Mouse (Mus musculus) CD4-positive, CD25-positive, alpha-beta regulatory T cell, adult 9 weeks (primary cell): ENCODE data around the gene Olfr1220. TPM values are rescaled to one million over a fixed set of nuclear protein-coding genes. Genes with fewer than 3 reads are reported as not detected.

Source experiments
- polyA plus RNA-seq: library from polyadenylated mRNA; unstranded; fragments of 100-300 nt; shearing (Covaris generic); gene quantifications from one replicate; pipeline ENCODE4 v1.2.1, GENCODE M21; 2017

The Olfr1220 gene
- not detected for polyA plus RNA-seq

DNA sequence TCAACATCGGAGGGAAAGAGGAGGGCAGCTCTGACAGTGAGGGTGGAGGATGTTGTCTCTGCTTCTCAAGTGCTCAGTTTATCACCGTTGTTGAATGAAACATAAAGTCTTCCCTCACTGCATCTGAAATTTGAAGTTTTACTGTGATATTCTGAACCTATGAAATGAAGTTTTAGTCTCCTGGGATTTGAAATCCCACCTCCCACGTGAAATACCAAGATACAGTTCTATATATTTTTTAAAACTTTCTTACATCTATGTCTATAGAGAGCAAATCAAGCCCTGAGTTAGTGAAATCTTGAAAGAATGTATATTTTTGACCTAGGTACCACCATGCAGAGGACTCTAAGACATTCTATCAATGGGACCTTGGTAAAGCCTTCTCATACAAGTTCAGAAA, at the start of gene Olfr1220:
TSS of gene Olfr1220 (minus strand) at position 101 of the 400 bp plus-strand sequence.

GRCm38 (mm10) chr2:89151460-89151859, 44.8 kb upstream of the Olfr1220 start, which contains the start of gene Olfr1223:
Olfr1223 (minus strand) TSS chr2:89151560.

GRCm38 (mm10) chr2:89132954-89133353, 26.3 kb upstream of the Olfr1220 start, which contains the start of gene Olfr1222:
Olfr1222 (minus strand) TSS chr2:89133054.

GRCm38 (mm10) chr2:89117183-89117582, 10.5 kb upstream of the Olfr1220 start, which contains the start of gene Olfr1221:
Olfr1221 (minus strand) TSS chr2:89117283.

GRCm38 (mm10) chr2:89083413-89083812, 23.2 kb downstream of the Olfr1220 start, which contains the start of gene Olfr1219:
Olfr1219 (minus strand) TSS chr2:89083513.

GRCm38 (mm10) chr2:89061087-89061486, 45.5 kb downstream of the Olfr1220 start, which contains the start of gene Olfr1218:
Olfr1218 (minus strand) TSS chr2:89061187.

Other genes with a start within 250 kb of the Olfr1220 start
- gene Olfr1206, start 243.6 kb downstream of the Olfr1220 start, polyA plus RNA-seq, result not detected
- gene Olfr1208, start 204.5 kb downstream of the Olfr1220 start, polyA plus RNA-seq, result not detected
- not detected for gene Olfr1209, start 191.7 kb downstream of the Olfr1220 start, polyA plus RNA-seq
- not detected for gene Olfr1211, start 168.7 kb downstream of the Olfr1220 start, polyA plus RNA-seq
- gene Olfr1212, start 152.9 kb downstream of the Olfr1220 start, polyA plus RNA-seq, result not detected
- gene Gm13762, start 126.6 kb downstream of the Olfr1220 start, polyA plus RNA-seq, result not detected
- gene Olfr1214, start 114.2 kb downstream of the Olfr1220 start, polyA plus RNA-seq, result not detected
- gene Olfr1215, start 99.9 kb downstream of the Olfr1220 start, polyA plus RNA-seq, result not detected
- not detected for gene Olfr1216, start 88.5 kb downstream of the Olfr1220 start, polyA plus RNA-seq
- 0.06 TPM for gene Olfr1217, start 74.8 kb downstream of the Olfr1220 start, polyA plus RNA-seq
- not detected for gene Olfr1218, start 45.6 kb downstream of the Olfr1220 start, polyA plus RNA-seq
- not detected for gene Olfr1219, start 23.3 kb downstream of the Olfr1220 start, polyA plus RNA-seq
- gene Olfr1221, start 10.4 kb upstream of the Olfr1220 start, polyA plus RNA-seq, result not detected
- gene Olfr1222, start 26.2 kb upstream of the Olfr1220 start, polyA plus RNA-seq, result not detected
- not detected for gene Olfr1223, start 44.7 kb upstream of the Olfr1220 start, polyA plus RNA-seq
- not detected for gene Olfr1224-ps1, start 57.3 kb upstream of the Olfr1220 start, polyA plus RNA-seq
- not detected for gene Olfr1225, start 67.8 kb upstream of the Olfr1220 start, polyA plus RNA-seq
- gene Olfr1226, start 93.2 kb upstream of the Olfr1220 start, polyA plus RNA-seq, result not detected
- gene Olfr1228, start 147.2 kb upstream of the Olfr1220 start, polyA plus RNA-seq, result not detected
- gene Olfr1229, start 181.2 kb upstream of the Olfr1220 start, polyA plus RNA-seq, result not detected
- gene Olfr1230, start 190.4 kb upstream of the Olfr1220 start, polyA plus RNA-seq, result not detected
- gene Olfr1231, start 200.2 kb upstream of the Olfr1220 start, polyA plus RNA-seq, result not detected
- gene Olfr1232, start 222.8 kb upstream of the Olfr1220 start, polyA plus RNA-seq, result not detected
- not detected for gene Olfr1233, start 235.6 kb upstream of the Olfr1220 start, polyA plus RNA-seq